Mouse (Mus musculus): Measurements from ENCODE around the gene Cux1. TPM values are rescaled to one million over a fixed set of nuclear protein-coding genes. Genes with fewer than 3 reads are reported as not detected.

Gene Cux1
- polyA plus RNA-seq, 1 experiment from 2014 or later, result 82.3 TPM

DNA sequence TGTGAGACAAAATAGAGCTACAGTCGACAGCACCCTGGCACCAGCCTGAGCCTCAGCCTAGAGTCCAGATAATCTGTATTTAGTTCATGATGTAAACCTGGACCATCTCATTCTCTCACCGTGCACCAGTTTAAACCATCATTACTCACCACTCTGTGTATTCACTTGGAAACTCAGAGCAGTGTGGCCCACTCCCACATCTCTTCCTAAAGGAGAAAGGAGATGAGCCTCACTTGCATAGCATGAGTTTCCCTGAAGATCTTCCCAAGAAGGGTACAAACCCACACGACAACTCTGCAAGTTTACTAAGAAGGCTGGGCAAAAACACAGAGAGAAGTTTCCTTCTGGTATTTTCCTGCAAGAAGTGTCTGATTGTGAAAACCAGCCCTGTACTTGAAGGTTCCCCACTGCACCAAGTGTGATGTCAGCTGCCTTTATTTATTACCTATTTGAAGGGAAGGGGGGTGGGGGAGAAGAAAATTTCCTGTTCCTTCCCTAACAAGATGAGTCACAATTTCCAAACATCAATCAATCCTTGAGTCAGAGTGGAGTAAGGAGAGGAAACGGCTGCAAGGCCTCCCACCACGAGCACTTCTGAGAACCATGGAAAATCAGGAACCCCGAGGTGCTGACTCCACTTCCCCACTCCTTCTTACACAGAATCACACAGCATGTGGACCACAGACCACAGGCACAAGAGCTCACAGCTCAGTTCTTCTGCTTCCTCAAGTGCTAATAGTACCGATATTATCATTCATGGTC, 109.0 kb downstream of the Cux1 start:
- Histone ChIP-seq H3K4me2 (no peak overlapping the region), H3K4me3 (replicated peaks) (no peak overlapping the region), H3K27me3 (no peaks in the 10 kb centered on the region), H3K27ac (0 out of 2 replicates have a peak overlapping the region, but pooled peaks have one; percentile 26), H3K9ac (replicated peaks) (no peak overlapping the region), H3K9me3 (no peaks in the 10 kb centered on the region), H3K4me1 (replicated peaks) (peaks cover 21% of the 10 kb centered on the region), H3K36me3 (0 out of 2 replicates have a peak, but pooled peaks cover 5% of the 10 kb centered on the region)
- WGBS, result 52% methylated on average over 7 of the region's 7 CpGs
- ATAC-seq (ENCODE audit: insufficient number of reproducible peaks, insufficient read depth, low FRiP score, low TSS enrichment, low read depth), result no peak

DNA sequence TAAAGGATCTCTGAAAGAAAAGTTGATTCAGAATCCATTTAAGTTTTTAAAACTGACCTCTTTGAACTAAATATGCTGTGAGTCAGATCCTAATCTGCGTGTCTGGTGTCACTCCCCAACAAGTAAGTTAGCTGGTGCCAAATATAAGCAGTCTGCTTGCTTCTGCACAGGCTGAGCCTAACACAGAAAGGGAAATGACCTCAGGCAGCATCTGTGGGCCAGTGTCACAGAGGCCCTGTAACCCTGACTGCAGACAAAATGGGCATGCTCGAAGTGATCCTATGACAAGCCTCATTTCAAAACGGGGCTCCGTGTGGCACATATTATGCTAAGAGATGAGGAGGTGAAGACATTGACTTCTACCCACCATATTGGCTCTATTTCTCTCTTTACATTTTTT, 110.9 kb downstream of the Cux1 start:
- H3K36me3 ChIP-seq, result 0 out of 2 replicates have a peak, but pooled peaks cover 5% of the 10 kb centered on the region
- H3K27me3 ChIP-seq, result no peaks in the 10 kb centered on the region
- no peaks in the 10 kb centered on the region for H3K9me3 ChIP-seq
- ATAC-seq (ENCODE audit: insufficient number of reproducible peaks, insufficient read depth, low FRiP score, low TSS enrichment, low read depth), result no peak
- no peak overlapping the region for H3K4me3 ChIP-seq (replicated peaks)
- no peak overlapping the region for H3K27ac ChIP-seq
- H3K4me2 ChIP-seq, result no peak overlapping the region
- H3K4me1 ChIP-seq (replicated peaks), result peaks cover 15% of the 10 kb centered on the region
- WGBS, result 80% methylated on average over 4 of the region's 4 CpGs
- H3K9ac ChIP-seq (replicated peaks), result no peak overlapping the region

DNA sequence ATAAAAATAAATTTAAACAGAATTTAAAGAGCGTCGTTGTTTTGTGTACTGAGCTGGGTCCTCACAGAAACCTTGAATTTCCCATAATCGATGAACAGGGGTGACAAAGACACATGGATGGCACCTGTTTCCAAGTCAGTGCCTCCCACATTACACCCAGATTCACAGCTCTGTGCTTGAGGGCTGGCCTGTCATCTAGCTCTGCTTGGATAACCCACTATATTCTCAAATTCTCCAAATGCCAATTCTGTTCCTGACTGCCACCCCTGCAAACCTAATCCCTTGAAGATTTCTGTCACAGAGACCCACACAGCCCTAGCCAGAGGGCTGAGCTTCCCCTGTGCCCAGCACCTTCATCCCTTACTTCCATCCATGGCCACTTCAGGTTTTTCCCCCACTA, 114.6 kb downstream of the Cux1 start:
- H3K9me3 ChIP-seq, result no peaks in the 10 kb centered on the region
- ATAC-seq (ENCODE audit: insufficient number of reproducible peaks, insufficient read depth, low FRiP score, low TSS enrichment, low read depth), result no peak
- H3K27me3 ChIP-seq, result no peaks in the 10 kb centered on the region
- WGBS, result 86% methylated on average over 3 of the region's 3 CpGs
- no peak overlapping the region for H3K4me3 ChIP-seq (replicated peaks)
- H3K9ac ChIP-seq (replicated peaks), result no peak overlapping the region
- peaks cover 5% of the 10 kb centered on the region; the same call in 1 of the 2 replicates for H3K4me1 ChIP-seq (replicated peaks)
- H3K36me3 ChIP-seq, result 0 out of 2 replicates have a peak, but pooled peaks cover 4% of the 10 kb centered on the region
- H3K4me2 ChIP-seq, result no peak overlapping the region
- no peak overlapping the region for H3K27ac ChIP-seq

DNA sequence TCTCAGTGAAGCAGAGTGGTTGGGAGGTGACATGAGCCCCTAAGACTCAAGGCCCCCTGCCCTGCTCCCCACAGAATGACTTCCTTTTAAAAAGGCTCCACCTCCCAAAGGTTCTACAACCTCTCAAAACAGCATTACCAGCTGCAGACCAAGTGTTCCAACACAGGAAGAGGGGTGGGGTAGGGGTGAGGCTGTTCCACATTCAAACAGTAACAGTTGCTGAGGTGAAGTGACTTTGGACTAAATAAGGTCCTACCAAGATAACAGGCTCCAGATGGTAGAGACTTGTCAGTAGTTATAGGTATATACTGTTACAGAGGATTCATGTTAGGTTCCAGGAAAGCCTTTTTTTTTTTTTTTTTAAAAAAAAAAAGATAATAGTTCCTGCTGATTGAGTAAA, 117.5 kb downstream of the Cux1 start:
- peaks cover 5% of the 10 kb centered on the region; the same call in 1 of the 2 replicates for H3K4me1 ChIP-seq (replicated peaks)
- no peak for ATAC-seq (ENCODE audit: insufficient number of reproducible peaks, insufficient read depth, low FRiP score, low TSS enrichment, low read depth)
- H3K27ac ChIP-seq, result no peak overlapping the region

DNA sequence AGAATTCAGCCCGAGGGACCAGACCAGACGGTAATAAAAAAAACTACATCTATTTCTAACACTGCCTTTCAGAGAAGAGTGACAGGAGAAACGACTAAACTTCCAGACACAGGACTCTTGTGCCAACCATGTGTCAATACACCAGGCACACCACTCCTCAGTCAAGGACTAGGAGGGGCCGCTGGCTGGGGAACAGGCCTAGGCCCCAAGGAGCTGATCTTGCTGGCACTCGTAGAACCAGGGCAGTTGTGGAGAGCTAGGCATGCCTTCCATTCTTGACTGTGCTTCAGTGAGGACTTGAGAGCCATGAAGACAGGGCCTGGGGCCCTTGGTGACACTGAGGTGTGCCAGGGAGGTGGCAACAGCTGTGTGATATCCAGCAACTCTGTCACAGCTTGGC, 121.3 kb downstream of the Cux1 start:
- H3K4me3 ChIP-seq (replicated peaks), result no peak overlapping the region
- WGBS, result 77% methylated on average over 5 of the region's 5 CpGs
- no peaks in the 10 kb centered on the region for H3K9me3 ChIP-seq
- H3K9ac ChIP-seq (replicated peaks), result no peak overlapping the region
- no peak for ATAC-seq (ENCODE audit: insufficient number of reproducible peaks, insufficient read depth, low FRiP score, low TSS enrichment, low read depth)
- H3K27me3 ChIP-seq, result no peaks in the 10 kb centered on the region
- H3K4me1 ChIP-seq (replicated peaks), result peaks cover 12% of the 10 kb centered on the region; the same call in 1 of the 2 replicates
- H3K4me2 ChIP-seq, result no peak overlapping the region
- 0 out of 2 replicates have a peak, but pooled peaks cover 4% of the 10 kb centered on the region for H3K36me3 ChIP-seq
- H3K27ac ChIP-seq, result no peak overlapping the region

More for the DNA sequence above, 117.5 kb downstream of the Cux1 start:
- Histone ChIP-seq H3K4me3 (replicated peaks) (no peak overlapping the region), H3K27me3 (no peaks in the 10 kb centered on the region), H3K9ac (replicated peaks) (no peak overlapping the region), H3K9me3 (no peaks in the 10 kb centered on the region), H3K4me2 (no peak overlapping the region), H3K36me3 (0 out of 2 replicates have a peak, but pooled peaks cover 4% of the 10 kb centered on the region)

DNA sequence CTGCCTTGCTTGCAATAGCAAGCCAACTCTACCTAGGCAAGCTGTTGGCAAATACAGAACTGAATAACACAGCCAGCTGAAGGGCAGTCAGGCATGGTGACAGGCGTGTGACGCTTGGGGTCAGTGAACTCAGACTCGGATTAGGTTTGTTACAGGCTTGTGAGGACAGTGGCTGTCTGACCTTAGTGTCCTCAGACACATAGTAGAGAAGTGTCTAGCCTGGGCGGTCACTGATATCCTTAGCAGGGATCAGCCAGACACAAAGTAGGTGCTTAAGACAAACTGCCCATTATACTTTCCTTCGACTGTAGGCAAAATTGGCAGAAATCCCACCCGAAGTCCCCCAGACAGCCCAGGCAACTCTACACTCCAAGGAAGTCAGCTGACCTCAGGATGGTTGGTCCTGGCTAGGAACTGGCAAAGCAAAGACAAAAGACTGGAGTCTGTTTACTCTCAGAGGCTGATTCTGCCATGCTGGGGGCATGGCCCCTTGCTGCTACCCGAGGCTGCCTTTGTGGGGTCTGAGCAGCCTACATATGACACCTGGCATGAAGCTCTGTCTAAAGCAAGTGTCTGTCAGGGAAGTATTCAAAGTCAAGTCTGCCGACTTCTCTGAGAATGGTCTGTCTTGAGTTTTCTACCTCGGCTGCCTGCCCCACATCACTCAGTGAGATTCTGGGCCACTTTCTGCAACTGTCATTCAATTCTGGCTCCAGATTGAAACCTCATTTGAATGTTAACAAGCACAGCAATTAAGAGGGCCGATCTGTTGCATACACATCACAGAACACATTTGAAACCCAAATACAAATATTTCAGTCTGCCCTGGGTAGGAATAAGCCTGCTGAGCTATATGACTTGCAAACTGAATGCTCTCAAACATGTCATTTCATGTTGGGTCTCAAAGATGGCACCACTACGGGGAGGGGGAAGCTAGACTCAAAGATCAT, 124.8 kb downstream of the Cux1 start:
- H3K9ac ChIP-seq (replicated peaks), result no peak overlapping the region
- H3K27me3 ChIP-seq, result no peaks in the 10 kb centered on the region
- no peak overlapping the region for H3K4me3 ChIP-seq (replicated peaks)
- no peak for ATAC-seq (ENCODE audit: insufficient number of reproducible peaks, insufficient read depth, low FRiP score, low TSS enrichment, low read depth)
- no peak overlapping the region for H3K27ac ChIP-seq
- 71% methylated on average over 11 of the region's 11 CpGs for WGBS
- no peak overlapping the region for H3K4me2 ChIP-seq
- peaks cover 3% of the 10 kb centered on the region; the same call in 1 of the 2 replicates for H3K36me3 ChIP-seq
- peaks cover 17% of the 10 kb centered on the region for H3K4me1 ChIP-seq (replicated peaks)
- H3K9me3 ChIP-seq, result no peaks in the 10 kb centered on the region

DNA sequence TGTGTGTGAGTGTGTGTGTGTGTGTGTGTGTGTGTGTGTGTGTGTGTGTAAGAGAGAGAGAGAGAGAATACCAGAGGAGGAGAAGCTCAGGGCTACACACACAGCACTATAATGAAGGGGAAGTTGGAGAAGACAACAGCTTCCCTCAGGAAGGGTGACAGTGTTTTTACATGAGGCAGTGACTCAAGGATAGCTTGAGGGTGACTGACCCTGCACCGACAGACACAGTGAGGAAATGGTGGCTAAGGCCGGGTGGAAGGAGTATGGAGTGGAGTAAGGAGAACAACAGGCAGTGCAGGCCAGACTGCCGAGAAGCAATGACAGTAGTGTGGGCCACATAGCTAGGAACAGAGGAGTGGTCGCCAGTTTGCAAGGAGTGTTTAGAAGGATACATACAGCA, 137.6 kb downstream of the Cux1 start:
- Histone ChIP-seq H3K4me2 (no peak overlapping the region), H3K4me3 (replicated peaks) (no peak overlapping the region), H3K36me3 (no peaks in the 10 kb centered on the region), H3K27me3 (peaks cover 39% of the 10 kb centered on the region), H3K9me3 (no peaks in the 10 kb centered on the region), H3K27ac (no peak overlapping the region), H3K9ac (replicated peaks) (no peak overlapping the region), H3K4me1 (replicated peaks) (peaks cover 44% of the 10 kb centered on the region)
- 0 out of 2 replicates have a peak, but pooled peaks have one; percentile 8 for ATAC-seq (ENCODE audit: insufficient number of reproducible peaks, insufficient read depth, low FRiP score, low TSS enrichment, low read depth)
- 74% methylated on average over 4 of the region's 4 CpGs for WGBS

DNA sequence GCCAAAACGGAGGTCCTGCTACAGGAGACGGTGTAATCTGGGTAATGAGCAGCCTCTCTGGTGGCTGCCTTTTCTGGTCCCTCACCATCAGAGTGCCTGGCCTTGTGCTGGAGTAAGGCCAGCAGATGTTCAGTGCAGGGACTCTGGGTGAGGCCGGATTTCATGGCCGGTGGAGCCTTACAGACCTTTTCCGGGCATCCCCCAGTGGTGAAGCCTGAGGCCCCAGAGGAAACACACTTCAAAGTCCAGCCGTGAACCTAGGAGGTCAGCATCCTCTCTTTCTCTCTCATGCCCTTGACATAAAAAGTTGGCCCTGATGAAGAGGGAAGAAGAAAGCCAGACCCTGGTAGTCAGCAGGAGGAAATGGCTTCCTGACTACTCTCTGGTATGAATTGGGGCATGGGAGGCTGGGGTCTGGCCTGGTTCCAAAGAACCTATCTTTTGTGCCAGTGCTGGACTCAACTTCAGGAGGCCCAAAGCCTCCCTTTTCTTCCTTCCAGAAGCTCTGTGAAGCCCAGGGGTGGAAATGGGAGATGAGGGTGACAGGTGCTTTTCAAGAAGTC, 138.7 kb downstream of the Cux1 start:
- H3K4me3 ChIP-seq (replicated peaks), result no peak overlapping the region
- no peaks in the 10 kb centered on the region for H3K9me3 ChIP-seq
- no peaks in the 10 kb centered on the region for H3K36me3 ChIP-seq
- H3K27me3 ChIP-seq, result peaks cover 36% of the 10 kb centered on the region
- H3K27ac ChIP-seq, result peak overlapping the region; percentile 64; the same call in 1 of the 2 replicates
- no peak overlapping the region for H3K9ac ChIP-seq (replicated peaks)
- H3K4me1 ChIP-seq (replicated peaks), result peaks cover 35% of the 10 kb centered on the region
- H3K4me2 ChIP-seq, result no peak overlapping the region
- WGBS, result 18% methylated on average over 6 of the region's 6 CpGs
- no peak for ATAC-seq (ENCODE audit: insufficient number of reproducible peaks, insufficient read depth, low FRiP score, low TSS enrichment, low read depth)

DNA sequence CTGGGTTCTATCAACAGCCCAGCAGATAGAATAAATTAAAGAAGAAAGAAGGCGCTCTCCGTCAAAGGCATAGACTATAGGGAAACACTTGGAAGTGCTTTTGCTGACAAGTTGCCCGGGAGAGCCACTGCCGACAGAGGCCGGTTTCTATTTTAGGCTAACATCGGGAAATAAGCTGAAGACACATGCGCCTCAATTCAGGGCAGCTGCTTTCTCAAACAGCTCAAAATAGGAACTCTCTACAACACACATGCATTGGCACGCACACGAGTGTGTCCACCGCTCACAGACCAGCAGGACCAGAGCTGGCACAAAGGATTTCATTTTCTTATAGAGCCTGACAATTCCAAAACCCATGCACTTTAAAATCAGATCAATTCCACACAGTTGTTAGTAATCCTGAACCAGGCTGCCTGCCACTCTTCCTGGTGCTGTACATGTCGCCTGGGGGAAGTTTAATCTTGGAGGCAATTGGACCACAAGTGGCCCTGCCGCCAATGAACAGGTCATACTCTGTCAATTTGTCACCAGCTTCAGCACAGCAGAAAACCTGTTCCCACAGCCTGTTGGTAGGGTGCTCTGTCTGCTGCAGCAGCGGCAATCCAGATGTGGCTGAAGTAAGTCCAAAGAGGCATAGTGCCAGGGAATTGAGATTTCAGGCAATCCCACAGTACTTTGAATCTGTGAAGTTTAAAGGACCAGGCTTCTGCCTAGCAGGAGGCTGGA, 139.4 kb downstream of the Cux1 start:
- no peaks in the 10 kb centered on the region for H3K36me3 ChIP-seq
- 64% methylated on average over 13 of the region's 13 CpGs for WGBS
- no peak overlapping the region for H3K4me3 ChIP-seq (replicated peaks)
- no peak overlapping the region for H3K9ac ChIP-seq (replicated peaks)
- no peak for ATAC-seq (ENCODE audit: insufficient number of reproducible peaks, insufficient read depth, low FRiP score, low TSS enrichment, low read depth)
- H3K4me2 ChIP-seq, result no peak overlapping the region
- H3K9me3 ChIP-seq, result no peaks in the 10 kb centered on the region
- H3K27me3 ChIP-seq, result peaks cover 32% of the 10 kb centered on the region
- H3K27ac ChIP-seq, result peak overlapping the region; percentile 64; the same call in 1 of the 2 replicates
- peaks cover 35% of the 10 kb centered on the region for H3K4me1 ChIP-seq (replicated peaks)

DNA sequence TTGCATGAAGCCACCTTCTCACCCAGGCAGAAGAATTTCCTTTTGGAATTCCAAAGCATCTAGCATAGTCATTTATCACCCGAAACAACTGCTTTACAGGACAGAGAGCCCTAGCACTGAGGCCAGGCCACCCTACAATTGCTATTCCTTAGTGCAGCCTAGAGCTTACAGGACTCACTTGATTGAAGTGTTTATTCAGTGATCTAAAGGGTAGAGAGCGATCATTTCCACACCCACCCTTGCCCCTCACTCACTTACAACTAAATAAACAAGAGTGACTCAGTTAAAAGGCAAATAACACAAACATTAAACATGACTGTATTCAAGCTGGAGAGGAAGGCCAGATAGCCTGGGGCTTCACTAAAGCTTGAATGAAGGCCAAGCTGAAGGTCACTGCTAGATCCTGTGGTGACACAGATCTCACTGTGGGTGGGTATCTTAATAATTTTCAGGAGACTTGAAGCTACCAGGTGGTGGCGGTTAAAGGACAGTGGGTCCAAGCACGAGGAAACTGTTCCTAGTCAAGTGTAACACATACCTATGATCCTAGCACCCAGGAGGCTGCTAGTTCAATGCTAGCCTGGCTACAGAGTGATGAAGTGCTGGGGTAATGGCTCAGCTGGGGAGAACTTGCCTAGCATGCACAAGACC, 140.0 kb downstream of the Cux1 start:
- 64% methylated on average over 4 of the region's 4 CpGs for WGBS
- H3K4me2 ChIP-seq, result no peak overlapping the region

More for the DNA sequence above, 140.0 kb downstream of the Cux1 start:
- Histone ChIP-seq H3K27ac (no peak overlapping the region), H3K36me3 (no peaks in the 10 kb centered on the region), H3K27me3 (peaks cover 29% of the 10 kb centered on the region), H3K9me3 (no peaks in the 10 kb centered on the region), H3K4me1 (replicated peaks) (peaks cover 35% of the 10 kb centered on the region), H3K9ac (replicated peaks) (no peak overlapping the region), H3K4me3 (replicated peaks) (no peak overlapping the region)
- ATAC-seq (ENCODE audit: insufficient number of reproducible peaks, insufficient read depth, low FRiP score, low TSS enrichment, low read depth), result no peak
